Mouse (Mus musculus): ENCODE data around the gene Ryr2.
"Not testable (repeated sequence)": the region's sequence is repeated elsewhere in the genome, so short reads cannot be mapped to it uniquely, and the experiment has no call there.

Gene Ryr2

DNA sequence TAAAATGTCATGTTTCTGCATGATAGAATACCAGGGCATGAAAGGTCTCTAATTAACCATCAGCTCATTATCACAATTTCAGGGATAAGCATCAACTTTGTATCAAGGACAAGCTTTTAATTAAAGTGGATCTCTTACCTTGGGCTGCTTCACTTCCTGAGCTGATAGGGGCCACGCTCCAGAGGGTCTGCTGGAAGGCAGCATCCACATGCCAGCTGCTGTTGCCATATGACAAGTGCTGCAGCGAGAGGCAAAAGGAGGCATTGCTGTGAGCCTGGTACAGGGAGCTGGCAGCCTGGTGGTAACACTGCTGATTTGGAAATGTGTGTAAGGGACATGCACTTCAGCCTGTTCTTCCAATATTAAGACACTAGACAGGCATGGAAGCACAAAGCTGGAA lies 237.8 kb downstream of the Ryr2 start:
- no peak for DNase-seq

DNA sequence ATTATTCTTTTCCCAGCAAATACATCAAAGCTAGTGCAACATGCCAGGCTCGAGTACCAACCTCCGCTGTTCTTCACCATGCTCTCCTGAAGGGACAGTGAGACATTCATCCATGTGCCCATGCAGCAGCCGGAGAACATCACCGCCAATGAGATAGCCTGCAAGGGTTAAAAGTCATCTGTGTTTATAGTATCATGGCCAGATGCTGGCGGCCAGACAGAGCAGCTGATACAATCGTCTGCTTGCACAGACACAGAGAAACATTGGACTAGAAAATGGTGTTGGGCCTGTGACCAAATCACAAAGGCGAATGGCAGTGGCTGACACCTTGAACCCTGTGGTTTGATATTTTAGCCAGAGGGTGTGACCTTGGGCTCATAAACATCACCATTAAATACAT lies 238.7 kb downstream of the Ryr2 start:
- DNase-seq: no peak

DNA sequence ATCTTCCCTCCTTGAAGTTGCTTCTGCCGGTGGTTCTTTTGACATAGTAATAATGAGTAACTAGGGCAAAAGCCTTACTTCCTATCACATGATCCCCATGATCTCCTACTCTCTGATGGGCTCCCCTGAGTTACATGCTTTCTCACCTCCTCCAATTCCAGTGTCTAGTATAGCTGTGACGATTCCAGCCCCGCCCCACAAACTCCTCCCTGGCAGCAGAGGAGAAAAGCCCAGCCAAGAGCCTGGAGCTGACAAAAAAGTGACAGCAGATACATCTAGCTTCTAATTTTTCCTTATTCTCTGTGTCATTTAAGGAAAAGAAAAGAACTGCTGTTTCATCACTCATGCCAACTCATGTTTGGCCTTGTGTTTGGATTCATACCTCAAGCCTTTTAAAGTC lies 241.5 kb downstream of the Ryr2 start:
- no peak for DNase-seq

DNA sequence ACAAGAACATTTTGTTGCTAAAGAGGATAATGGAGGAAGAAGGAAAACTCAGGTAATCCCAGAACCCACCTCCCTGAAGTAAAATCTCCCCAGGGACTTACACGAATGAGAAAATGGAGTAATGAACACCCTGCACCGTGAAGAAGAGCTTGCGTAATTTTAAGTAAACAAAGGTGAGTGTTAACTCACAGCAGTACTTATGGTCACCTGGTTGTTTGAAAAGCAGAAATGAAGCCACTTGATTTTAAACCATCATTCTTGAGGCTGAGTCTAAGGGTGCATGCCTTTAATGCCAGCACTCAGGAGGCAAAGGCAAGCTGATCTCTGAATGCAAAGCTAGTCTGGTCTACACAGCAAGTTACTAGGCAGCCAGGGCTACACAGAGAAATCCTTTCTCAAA lies 255.1 kb downstream of the Ryr2 start:
- no peak for DNase-seq

DNA sequence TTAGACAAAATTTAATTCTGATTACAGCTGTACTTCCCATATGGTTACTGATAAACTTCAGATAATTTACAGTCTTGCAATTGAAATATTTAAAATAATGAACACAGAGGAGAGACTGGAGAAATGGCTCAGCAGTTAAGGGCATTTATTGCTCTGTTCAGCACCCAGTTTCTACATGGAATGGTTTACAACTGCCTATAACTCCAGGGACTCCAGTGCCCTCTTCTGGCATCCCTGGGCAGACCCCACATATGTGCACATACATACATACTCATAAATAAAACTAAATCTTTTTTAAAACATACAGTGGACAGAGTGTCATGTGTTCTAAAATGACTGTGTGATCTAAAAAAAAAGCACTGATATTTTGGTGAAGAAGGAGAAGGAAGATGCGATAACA lies 262.9 kb downstream of the Ryr2 start:
- DNase-seq: no peak

DNA sequence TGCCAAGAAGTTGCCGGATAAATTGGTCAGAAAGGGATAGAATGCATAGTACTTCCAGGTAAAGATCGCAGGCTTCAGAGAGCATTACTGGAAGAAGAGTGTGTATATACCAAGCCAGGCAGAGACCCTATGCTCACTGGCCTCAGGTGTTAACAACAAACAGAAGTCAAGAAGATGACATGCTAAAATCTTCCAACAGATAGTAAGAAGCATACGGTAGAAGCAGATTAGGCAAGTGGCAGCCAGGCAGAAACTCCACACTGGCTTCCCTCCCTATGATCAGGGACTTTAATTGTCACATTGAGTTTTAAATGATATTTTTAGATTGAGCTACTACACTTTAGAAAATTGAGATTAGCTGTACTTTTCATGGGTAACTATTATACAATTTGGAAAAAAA lies 268.9 kb downstream of the Ryr2 start:
- DNase-seq: no peak

DNA sequence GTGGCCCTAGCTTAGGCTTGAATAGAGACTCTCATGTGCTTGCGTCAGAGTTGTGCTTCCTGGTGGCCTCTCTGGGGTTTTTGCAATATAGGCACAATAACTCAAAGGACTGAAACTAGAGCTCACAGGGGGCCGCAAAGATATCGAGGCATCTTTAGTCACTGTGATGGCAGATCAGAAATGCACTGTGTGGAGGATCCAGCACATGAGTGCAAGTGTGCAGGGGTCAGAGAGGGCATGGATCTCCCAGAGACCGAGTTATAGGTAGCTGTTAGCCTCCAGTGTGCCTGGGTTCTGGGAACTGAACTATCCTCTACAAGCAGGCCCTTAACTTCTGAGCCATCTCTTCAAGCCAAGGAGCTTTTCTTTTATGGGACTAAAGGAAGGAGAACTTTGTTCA lies 269.6 kb downstream of the Ryr2 start:
- DNase-seq: peak; percentile 13

DNA sequence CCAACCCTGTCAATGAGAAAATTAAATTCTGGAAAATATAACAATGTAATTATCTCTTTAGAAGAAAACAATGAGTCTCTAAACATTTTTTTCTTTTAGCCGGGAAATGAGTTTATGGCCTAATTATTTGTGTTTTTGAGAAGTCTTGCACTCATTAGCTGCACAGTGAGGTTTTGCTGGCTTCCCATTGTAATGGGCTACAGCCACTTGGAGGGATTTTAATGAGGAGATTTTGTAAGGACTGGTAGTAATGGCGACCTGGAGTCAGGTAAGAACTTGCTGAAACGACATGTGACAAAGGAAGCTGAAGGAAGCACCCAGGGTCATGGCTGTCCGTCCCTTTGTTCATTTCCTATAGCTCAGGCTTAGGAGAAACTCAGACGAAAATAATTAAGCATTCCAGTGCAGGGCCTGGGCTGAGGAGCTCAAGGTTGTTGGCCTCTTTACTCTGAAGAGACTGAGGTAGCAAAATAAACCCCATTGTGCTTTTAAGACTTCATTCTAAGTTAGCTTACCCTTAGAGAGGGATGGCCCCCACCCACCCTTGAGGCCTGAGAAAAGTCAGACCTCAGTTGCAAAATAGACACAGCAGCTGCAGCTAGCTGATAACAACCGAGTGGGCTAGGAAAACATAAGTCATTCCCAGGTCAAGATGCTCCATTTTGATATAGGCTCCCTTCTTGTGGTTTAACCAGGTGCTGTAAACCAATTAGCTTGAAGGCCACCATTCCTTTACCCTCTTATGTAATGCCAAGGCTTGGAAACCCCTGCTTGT lies 270.3 kb downstream of the Ryr2 start:
- DNase-seq: peak; percentile 13

DNA sequence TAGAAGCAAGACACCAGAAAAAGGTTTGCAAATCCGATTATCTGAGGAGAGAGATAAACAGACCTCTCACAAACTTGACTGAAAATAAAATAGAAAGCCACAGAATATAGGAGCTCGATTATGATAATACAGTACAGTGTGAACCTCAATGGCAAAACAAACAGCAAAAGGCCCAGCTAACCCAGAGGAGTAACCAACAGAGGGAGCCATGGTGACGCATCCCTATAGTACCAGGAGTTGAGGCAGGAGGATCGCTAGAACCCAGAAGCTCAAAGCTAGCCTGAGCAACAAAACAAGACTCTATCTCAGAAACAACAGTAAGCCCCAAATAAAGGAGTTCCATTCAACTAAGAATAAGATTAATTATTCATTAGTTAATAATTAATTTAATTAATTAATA lies 275.5 kb downstream of the Ryr2 start:
- no peak for DNase-seq

DNA sequence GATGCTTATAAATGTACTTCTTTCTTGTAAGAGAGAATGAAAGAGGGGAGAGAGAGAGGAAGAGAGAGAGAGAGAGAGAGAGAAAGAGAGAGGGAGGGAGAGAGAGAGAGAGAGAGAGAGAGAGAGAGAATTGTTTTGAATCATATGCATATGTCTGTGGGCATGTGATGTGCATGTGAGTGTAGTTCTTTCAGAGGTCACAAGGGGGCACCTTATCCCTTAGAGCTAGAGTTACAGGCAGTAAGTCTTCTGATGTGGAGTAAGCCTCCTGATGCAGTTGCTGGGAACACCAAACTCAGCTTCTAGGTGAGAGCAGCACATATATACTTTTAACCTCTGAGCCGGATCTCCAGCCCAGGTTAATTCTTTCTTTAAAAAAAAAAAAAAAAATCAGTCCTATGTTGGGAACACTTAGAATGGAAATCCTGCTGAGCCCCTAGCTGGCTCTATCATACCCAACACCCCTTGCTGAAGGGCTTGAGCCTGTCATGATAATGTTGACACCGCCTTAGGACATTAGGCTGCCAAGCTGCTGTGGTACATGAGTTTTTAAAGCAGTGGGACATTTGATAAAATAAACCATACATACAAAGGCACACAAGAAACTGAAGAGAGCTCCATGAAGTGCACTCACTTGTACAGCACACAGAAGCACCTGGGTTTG lies 281.1 kb downstream of the Ryr2 start:
- peak; percentile 17 for DNase-seq

DNA sequence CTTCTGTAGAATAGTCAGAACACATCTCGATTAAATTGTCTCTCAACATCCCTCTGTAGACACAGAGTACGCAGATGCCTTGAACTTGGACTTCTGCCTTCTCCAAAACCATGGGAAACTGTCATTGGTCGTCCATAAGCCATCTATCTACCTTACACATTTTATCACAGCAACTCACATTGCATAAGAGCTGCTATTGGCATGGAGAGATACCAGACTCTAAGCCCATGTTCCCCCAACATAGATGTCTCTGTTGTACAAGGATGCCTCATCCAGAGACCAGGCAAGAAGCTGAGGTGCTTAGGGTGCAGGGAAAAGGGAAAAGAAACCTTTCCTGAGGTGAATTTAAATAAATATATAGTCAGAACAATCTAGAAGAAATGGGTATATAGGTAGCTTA lies 288.0 kb downstream of the Ryr2 start:
- no peak for DNase-seq

DNA sequence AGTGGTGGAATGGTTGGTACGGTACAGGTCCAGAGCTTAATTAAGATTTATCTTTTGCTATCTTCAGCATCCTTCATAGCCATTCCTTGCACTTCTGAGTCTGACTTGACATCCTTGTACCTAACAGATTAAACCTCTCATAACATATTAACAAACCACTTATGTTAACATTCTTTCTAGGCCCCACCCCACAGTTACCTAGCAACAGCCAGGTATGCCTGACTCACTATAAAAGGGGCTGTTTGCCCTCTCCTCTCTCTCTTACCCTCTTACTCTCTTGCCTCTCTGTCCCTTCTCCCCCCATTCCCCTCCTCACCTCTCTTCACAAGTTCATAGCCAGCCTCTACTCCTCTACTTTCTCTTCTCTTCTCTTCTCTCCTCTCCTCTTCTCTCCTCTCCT lies 297.4 kb downstream of the Ryr2 start:
- DNase-seq: not testable (repeated sequence)

DNA sequence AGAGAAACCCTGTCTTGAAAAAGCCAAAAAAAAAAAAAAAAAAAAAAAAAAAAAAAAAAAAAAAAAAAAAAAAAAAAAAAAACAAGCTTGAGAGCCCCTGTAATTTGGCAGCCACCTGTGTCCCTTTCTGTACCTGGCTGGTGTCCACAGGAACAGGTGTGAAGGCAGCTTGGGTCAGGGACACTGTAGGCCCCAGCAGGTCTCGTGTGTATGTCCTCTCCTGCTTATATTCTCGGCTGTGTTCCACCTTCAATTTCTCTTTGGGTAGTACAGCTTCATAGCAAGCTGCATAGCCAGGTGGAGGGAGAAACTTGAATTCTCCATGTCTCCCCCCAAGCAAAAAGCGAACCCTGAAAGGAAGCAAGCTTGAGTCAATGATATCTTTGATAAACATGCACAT lies 314.2 kb downstream of the Ryr2 start:
- no peak for DNase-seq

DNA sequence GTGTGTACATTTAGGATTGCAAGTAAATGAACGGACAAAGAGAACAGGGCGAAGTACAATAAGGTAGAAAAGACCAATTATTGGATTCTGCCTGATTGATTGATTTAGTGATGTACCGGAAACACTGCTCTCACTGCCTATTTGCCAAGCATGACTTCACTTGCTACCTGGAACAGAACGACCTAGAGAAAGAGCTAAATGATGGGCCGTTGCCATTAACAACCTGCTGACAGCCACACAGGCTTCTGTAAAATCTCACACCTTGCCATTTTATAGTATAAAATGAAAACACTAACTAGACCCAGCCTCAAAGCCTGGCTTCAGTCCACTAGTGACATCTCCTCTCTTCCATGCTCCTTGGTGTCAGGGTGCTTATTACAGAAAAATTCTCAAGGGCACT lies 316.2 kb downstream of the Ryr2 start:
- no peak for DNase-seq

DNA sequence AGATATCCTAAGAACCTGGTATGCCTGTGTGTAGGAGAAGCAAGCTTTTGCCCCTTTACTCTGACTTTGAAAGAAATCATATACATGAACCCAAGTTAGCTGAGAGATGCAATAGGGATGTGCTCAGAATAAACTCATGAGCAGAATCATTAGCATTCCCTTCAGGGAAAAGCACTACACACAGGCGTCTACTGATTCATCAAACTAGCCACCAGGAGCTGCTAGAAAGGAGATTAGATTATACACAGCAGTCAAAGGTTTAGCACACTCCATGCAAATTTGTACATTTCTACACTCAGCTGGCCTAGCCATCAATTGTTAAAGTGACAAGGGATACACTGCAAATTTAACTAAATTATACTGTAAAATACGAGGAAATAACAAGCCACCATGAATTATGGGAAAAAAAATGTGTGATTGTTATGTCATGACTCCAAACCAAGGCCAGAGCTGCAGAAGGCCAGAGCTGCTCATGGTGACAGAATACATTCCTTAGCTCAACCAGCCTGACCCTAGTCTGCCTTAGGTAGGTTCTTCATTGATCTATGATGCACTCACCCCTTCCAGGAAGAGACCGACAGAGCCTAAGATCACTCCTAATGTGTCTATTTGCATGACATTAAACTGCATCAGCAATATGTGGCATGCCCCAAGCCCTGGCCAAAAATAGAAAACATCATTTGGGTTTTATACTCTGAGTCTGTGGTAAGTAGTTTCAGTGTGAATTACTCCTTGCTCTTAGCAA lies 324.2 kb downstream of the Ryr2 start:
- DNase-seq: no peak

DNA sequence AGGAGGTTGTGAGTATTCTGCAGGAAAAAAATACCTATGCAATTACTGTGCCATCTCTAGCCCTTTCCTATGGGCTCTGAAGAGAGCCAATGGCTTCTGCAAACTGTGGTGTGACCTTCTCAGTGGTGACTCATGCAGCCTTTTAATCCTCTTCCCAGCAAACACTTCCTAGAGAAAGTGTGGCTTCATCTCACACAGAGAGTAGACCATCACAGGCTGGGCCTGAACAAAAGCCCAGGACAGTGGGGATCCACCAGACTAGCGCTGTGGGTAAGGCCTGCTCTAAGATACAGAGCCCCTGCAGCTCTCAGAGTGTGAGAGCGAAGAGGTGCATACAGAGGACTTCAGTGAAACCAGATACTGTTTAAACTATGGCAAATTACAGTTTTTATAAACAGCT lies 325.7 kb downstream of the Ryr2 start:
- no peak for DNase-seq

DNA sequence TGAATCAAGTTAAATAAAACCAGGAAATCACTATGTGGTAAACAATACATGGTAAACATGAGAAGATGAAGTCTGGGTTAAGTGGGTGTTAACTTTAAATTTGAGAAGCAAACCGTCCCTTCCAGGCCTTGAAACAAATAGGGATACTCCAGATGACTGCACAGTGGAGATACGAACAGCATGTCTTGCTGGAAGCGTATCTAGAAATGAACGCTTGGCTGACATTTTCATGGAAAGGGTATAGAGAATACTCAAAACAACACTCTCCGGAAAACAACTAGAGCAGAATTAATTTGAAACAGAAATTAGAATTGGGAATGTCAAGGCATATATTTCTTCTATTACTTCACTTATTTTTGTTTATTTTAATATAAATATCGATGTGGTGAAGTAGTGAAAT lies 329.0 kb downstream of the Ryr2 start:
- no peak for DNase-seq

DNA sequence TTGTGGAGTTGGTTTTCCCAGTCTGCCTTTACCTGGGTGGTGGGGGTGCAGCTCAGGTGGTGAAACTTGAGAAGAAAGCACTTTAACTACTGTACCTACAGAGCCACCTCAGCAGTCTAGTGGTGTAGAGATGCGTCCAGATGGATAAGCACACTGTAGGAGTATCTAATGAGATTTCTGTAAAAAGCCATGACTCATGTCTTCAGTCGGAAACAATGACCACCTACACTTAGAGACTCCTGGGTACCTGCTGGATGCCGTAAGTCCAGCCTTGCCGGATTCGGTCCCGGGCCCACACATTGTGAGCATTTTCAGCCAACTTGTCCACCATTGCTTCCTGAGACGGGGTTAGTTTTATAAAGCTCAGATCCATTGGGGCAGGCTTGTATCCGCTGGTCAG lies 334.6 kb downstream of the Ryr2 start:
- no peak for DNase-seq

DNA sequence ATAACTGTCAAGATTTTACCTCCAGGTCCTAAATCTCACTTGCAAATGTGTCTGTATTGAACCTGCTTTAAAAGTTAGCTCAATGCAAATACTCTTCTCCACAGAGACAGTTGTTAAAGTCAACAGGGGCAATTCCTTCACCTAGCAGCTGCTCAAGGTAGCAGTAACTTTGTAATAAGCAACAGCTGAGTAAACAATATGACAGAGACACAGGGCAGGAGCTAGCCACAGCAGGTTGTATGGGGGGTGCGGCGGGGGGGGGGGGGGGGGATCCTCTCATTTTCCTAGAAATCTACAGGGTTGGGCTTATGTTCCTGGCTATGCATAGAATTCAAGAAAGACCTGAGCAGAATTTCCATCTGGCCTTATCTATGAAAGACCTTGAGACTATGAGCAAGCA lies 339.8 kb downstream of the Ryr2 start:
- no peak for DNase-seq

DNA sequence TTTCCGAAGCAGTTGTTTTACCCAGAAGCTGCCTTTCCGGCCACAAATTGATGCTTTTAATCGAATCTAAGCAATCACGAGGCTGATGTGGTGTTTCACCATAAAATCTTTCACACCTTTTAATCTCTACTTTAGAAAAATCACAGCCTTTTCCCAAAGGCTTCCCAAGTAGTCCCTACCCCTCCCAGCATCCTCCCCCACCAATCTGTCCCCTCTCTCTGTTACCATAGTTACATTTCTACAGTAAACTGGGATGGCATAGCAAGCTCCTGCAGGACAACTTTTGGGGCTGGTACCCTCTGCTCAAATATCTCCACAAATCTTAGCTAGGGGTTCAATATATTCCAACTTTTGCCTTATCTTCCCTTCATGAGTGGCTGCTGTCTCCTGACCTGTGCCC lies 342.8 kb downstream of the Ryr2 start:
- no peak for DNase-seq

DNA sequence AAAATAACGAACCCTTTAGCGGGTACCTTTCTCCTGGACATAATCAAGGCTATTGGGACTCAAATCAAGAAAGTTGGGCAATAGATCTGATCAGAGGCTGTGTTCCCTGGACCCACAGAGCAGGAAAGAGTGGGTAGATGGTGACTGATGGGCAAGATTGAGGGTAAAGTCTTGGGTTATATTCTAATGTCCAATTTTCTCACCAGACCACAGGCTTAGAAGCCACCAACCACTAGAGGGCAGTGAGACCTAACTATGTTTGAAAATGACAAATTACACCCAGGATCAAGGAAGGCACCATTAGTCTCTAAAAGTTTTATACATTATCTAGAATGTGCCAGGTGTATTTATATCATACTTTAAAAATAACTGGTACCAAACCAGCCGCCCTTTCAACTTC lies 343.6 kb downstream of the Ryr2 start:
- peak; percentile 22 for DNase-seq

DNA sequence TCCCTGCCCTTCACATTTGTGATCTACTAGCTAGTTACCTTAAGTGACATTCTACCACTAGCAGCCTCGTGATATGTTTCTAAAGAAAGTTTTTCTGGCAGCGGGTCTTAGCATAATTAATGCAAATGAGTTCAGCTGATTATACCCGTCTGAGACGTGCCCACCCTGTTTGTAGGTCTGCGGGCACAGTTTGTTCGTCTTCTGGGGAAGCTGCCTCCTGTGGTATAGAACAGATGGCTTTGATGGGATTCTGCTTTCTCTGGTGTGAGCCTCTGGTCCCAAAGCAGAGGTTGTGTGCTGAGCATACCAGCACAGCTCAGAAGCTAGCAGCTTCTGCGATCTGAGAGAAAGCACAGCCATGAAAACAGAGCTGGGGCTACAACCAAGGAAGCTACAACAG lies 348.9 kb downstream of the Ryr2 start:
- DNase-seq: no peak

DNA sequence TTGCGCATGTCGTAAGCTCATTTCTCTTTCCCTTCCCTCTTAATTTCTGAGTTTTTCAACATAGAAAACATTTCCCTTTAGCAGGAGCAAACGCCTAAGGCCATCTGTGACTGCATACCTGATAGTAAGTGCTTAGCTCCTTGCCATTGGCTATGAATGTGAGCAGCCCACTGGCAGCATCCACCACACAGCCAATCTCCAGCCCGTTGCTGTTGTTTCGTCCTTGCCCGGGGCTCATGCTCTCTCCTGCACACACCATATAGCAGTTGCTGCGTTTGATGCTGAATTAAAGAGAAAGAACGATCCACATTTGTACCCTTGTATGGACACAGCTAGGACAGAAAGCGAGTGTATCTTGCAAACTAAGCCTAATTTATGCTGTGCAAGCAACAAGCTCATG lies 361.3 kb downstream of the Ryr2 start:
- no peak for DNase-seq

DNA sequence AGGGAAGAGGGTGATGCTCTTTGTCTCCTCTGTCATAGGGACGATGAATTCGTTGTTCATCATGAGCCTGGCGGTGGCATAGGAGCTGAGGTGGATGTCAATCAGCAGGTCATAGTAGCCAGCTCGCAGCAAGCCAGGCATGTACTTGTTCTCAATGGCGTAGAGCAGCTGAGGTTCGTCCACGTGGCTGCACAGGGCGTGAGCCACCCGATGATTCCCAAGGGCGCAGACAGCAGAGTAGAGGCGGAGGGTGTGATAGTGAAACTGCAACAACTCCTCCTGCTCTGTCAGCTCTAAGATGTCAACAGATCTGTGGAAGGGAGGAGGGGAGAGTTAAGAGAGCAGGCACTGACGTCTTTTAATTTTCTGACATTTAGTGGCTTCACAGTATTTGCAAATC lies 368.5 kb downstream of the Ryr2 start:
- DNase-seq: no peak

Data from thymus, postnatal 4 days (tissue).